Mouse (Mus musculus) G1E (cell line): ENCODE measurements around the gene Alas2. TPM values are rescaled to one million over a fixed set of nuclear protein-coding genes. Genes with fewer than 3 reads are reported as not detected.

ENCODE experiments used
- ATAC-seq: 2 replicates; pipeline ENCODE4 v1.8.0; 2016; ENCODE audit warnings: mild to moderate bottlenecking; ENCODE audit not compliant: insufficient number of reproducible peaks, poor library complexity, low FRiP score, severe bottlenecking; ENCODE audit errors: extremely low read depth
- DNase-seq: peaks from one replicate; pipeline ENCODE4 v3.0.0; 2012; ENCODE audit warnings: low spot score
- H3K27me3 ChIP-seq: 2 replicates; pipeline ENCODE4 v1.6.1; 2012; ENCODE audit warnings: mild to moderate bottlenecking, low read length, inconsistent platforms; ENCODE audit not compliant: insufficient read depth
- H3K36me3 ChIP-seq: replicated peaks from 2 replicates; pipeline ENCODE3; 2012; ENCODE audit warnings: mild to moderate bottlenecking, inconsistent platforms
- H3K4me1 ChIP-seq: 2 replicates; pipeline ENCODE4 v1.6.1; 2012; ENCODE audit warnings: low read depth, low read length, inconsistent platforms, mixed read lengths; ENCODE audit not compliant: insufficient read depth
- H3K4me3 ChIP-seq: 2 replicates; pipeline ENCODE4 v1.5.1; 2012; ENCODE audit warnings: low read depth, mild to moderate bottlenecking, inconsistent platforms, low read length, moderate library complexity, mixed read lengths
- H3K9me3 ChIP-seq: replicated peaks from 2 replicates; pipeline ENCODE4 v1.6.1; 2012; ENCODE audit warnings: inconsistent platforms
- CTCF ChIP-seq: IDR thresholded peaks from 2 replicates; pipeline ENCODE4 v1.5.1; 2012; ENCODE audit warnings: low read depth, low read length, inconsistent platforms, mixed read lengths
- GATA1 ChIP-seq: IDR thresholded peaks from 2 replicates; pipeline ENCODE4 v1.6.1; 2012; ENCODE audit warnings: borderline replicate concordance, low read length, inconsistent platforms, mixed read lengths
- GATA2 ChIP-seq: IDR thresholded peaks from 2 replicates; pipeline ENCODE4 v1.6.1; 2012; ENCODE audit warnings: low read depth, low read length, inconsistent platforms, borderline replicate concordance
- POLR2AphosphoS5 ChIP-seq: IDR thresholded peaks from 2 replicates; pipeline ENCODE4 v1.6.1; 2012; ENCODE audit warnings: low read depth, low read length, inconsistent platforms; ENCODE audit not compliant: insufficient replicate concordance
- TAL1 ChIP-seq: conservative IDR thresholded peaks from 2 replicates; pipeline ENCODE4 v1.6.1; 2012; ENCODE audit warnings: low read depth, low read length, inconsistent platforms, mixed read lengths
- polyA plus RNA-seq: library from polyadenylated mRNA; stranded (reverse); fragments of >175 nt; gene quantifications from 2 replicates; pipeline ENCODE4 v1.2.3, GENCODE M21; 2012
- total RNA-seq, 2 experiments: library from RNA; stranded (forward) in 1 of 2; stranded (reverse) in 1 of 2; fragments of 200-1000 nt in 1 of 2; fragments of >200 nt in 1 of 2; fragmentation: Nextera tagmentation in 1 of 2; gene quantifications; 2 replicates each; pipeline ENCODE4 v1.2.3; 2014 to 2017

The Alas2 gene
- total RNA-seq (2014; fragmentation: Nextera tagmentation) (9.0 and 131 TPM in 2 replicates), total RNA-seq (2017) (0.87 and 1.1 TPM in 2 replicates), polyA plus RNA-seq (0.30 and 0.57 TPM in 2 replicates)

- Histone ChIP-seq H3K4me1 (peaks cover 39% of the 10 kb centered on the region), H3K4me3 (peak within 1 kb of the TSS; percentile 42; the same call in 1 of the 2 replicates), H3K9me3 (no peaks in the 10 kb centered on the region), H3K36me3 (peaks cover 6% of the 10 kb centered on the region), H3K27me3 (no peaks in the 10 kb centered on the region)
- TF ChIP-seq CTCF (no peak), POLR2AphosphoS5 (no peak), TAL1 (no peak), GATA2 (no peak), GATA1 (no peak)
- ATAC-seq (no peak), DNase-seq (no peak)
Observed at GRCm38 (mm10) chrX:150547239-150547638, at the start of gene Alas2. Gene Alas2 (plus strand): TSS chrX:150547375.

DNA sequence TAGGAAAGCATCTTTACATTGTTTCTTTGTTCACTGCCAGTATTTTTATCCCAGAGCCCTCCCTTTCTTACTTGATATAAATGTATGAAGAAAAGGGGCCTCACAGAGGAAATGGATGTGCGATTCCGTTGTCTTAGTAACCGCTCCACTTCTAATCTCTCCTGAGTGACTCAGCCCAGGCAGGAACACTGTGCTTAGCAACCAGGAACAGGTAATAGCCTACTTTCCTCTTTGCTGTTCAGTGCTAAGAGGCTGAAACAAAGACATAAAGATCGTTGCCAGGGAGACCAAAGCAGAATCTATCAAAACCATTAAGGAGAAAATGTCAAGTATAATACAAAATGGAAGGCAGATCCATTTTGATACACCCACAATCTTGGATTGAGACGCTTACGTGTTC is 38.5 kb upstream of the Alas2 start:
- no peak for DNase-seq
- no peaks in the 10 kb centered on the region for H3K9me3 ChIP-seq
- no peak overlapping the region for H3K4me3 ChIP-seq
- peaks cover 22% of the 10 kb centered on the region for H3K4me1 ChIP-seq
- no peak for ATAC-seq
- peaks cover 2% of the 10 kb centered on the region for H3K36me3 ChIP-seq
- no peaks in the 10 kb centered on the region for H3K27me3 ChIP-seq
- TF ChIP-seq POLR2AphosphoS5 (no peak), GATA2 (no peak), TAL1 (no peak), GATA1 (no peak), CTCF (no peak)

DNA sequence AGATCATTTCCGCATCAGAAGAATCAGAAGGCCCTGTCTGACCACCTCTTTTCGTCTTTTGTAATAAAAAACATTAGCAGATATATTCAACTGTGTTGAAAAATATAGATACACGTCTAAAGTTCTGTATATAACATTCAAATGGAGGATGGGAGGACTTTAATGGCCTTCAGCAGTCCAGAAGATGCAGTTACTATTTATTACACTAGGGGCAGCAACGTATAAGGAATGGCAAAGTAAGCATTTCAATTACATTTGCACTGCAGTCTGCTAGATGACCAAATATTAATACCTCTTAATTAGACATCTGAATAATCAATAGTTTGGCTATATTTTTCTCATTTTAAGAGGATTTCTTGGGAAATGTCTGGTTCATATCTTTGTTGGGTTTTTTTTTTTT is 36.5 kb upstream of the Alas2 start:
- Histone ChIP-seq H3K4me1 (peaks cover 24% of the 10 kb centered on the region), H3K36me3 (peaks cover 2% of the 10 kb centered on the region), H3K27me3 (no peaks in the 10 kb centered on the region), H3K9me3 (no peaks in the 10 kb centered on the region), H3K4me3 (no peak overlapping the region)
- ATAC-seq (peak; percentile 63), DNase-seq (peak; percentile 1)
- 0 out of 2 replicates have a peak, but pooled peaks have one; percentile 14 for TF ChIP-seq CTCF
- no peak for TF ChIP-seq GATA1
- TF ChIP-seq POLR2AphosphoS5 = no peak
- no peak for TF ChIP-seq GATA2
- TF ChIP-seq TAL1 = no peak

DNA sequence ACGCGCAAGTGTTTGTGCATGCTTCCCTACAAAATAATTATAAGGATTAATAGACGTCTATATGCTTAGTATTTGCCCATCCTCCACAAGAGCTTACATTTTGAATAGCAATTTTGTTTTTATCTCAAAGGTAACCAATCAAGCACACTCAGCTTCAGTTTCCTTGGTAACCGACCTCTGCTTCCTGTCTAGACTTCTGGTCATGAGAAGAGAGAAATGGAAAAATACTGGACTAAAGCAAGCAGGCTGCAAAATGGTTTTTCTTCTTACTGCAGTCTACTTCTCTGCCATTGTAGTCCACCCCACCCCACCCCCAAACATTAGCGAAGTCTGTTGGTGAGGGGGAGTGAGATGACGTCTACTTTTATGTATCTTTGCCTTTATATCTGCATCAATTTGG is 35.9 kb upstream of the Alas2 start:
- Histone ChIP-seq H3K27me3 (no peaks in the 10 kb centered on the region), H3K4me3 (no peak overlapping the region), H3K4me1 (peaks cover 27% of the 10 kb centered on the region), H3K9me3 (no peaks in the 10 kb centered on the region), H3K36me3 (peaks cover 2% of the 10 kb centered on the region)
- no peak for DNase-seq
- TF ChIP-seq GATA1 (no peak), GATA2 (no peak), TAL1 (no peak)
- no peak for ATAC-seq

- DNase-seq (no peak), ATAC-seq (no peak)
- H3K36me3 ChIP-seq = no peaks in the 10 kb centered on the region
- H3K4me1 ChIP-seq = peaks cover 28% of the 10 kb centered on the region
- H3K27me3 ChIP-seq = no peaks in the 10 kb centered on the region
- H3K4me3 ChIP-seq = no peak overlapping the region
- H3K9me3 ChIP-seq = no peaks in the 10 kb centered on the region
- TF ChIP-seq POLR2AphosphoS5 (no peak), TAL1 (no peak), GATA1 (no peak), CTCF (no peak), GATA2 (no peak)
Observed at GRCm38 (mm10) chrX:150514127-150514526, 33.0 kb upstream of the Alas2 start.

- Histone ChIP-seq H3K4me1 (peaks cover 26% of the 10 kb centered on the region), H3K36me3 (no peaks in the 10 kb centered on the region), H3K4me3 (no peak overlapping the region), H3K27me3 (no peaks in the 10 kb centered on the region), H3K9me3 (no peaks in the 10 kb centered on the region)
- ATAC-seq = no peak; the same call in 1 of the 2 replicates
- TF ChIP-seq CTCF = no peak
- no peak for TF ChIP-seq GATA2
- TF ChIP-seq GATA1 = no peak
- TF ChIP-seq POLR2AphosphoS5 = no peak
- no peak for TF ChIP-seq TAL1
- no peak for DNase-seq
Observed at GRCm38 (mm10) chrX:150516015-150516414, 31.2 kb upstream of the Alas2 start.

- Histone ChIP-seq H3K36me3 (no peaks in the 10 kb centered on the region), H3K4me3 (no peak overlapping the region), H3K4me1 (peaks cover 22% of the 10 kb centered on the region), H3K27me3 (no peaks in the 10 kb centered on the region), H3K9me3 (no peaks in the 10 kb centered on the region)
- no peak for ATAC-seq
- DNase-seq = no peak
- no peak for TF ChIP-seq GATA2
Observed at GRCm38 (mm10) chrX:150516477-150516876, 30.7 kb upstream of the Alas2 start.
